Mouse (Mus musculus) liver, embryonic 14.5 days (tissue): ENCODE data around the gene Dusp1.

Source experiments
- CTCF ChIP-seq: IDR thresholded peaks from 2 replicates; pipeline ENCODE4 v1.5.1; 2016; ENCODE audit warnings: antibody characterized with exemption, low read depth, control low read depth
- EP300 ChIP-seq: IDR thresholded peaks from 2 replicates; pipeline ENCODE4 v1.6.1; 2016; ENCODE audit warnings: antibody characterized with exemption, low read depth

- TF ChIP-seq CTCF = no peak
- no peak for TF ChIP-seq EP300
These were observed 81.0 kb downstream of the Dusp1 start for GRCm38 (mm10) chr17:26480956-26481355.
